ENCODE assay signal across 10 mouse cellular contexts in the genomic region with DNA sequence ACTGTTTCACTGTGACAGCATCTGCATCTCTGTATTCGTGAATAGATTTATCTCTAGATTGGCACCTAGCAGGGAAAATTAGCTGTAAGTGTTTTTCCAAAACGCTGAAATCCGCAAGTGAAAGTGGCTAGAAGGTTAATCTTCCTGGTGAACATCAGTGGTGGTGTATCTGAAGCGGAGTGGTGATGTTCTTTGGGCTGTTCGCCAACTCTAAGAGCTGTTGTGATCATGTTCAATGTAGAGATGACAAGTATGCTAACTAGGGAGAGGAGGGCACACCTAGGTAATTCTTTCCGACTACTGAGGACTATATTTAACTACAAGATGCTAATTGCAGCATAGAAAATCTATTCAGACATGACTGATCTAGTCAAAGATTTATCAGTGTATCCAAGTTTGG. TPM values are rescaled to one million over a fixed set of nuclear protein-coding genes. Genes with fewer than 3 reads are reported as not detected.
DNase-seq lines count a peak whose midpoint lies in the region; ATAC-seq and TF ChIP-seq lines count a peak whose summit lies in the region.
"Had no signal": no experiment of that assay in that cellular context is flagged by ENCODE, and none has a peak within 500 bp of the region (broad histone marks: within the 10 kb centered on the region; RNA-seq: fewer than 3 reads in every experiment).

No protein-coding gene starts in this region.

- no peak for ATAC-seq in heart, embryonic 11.5 days (replicated peaks; ENCODE audit: insufficient number of reproducible peaks, low FRiP score, low TSS enrichment)
- ATAC-seq in embryonic facial prominence, embryonic 15.5 days (ENCODE audit: insufficient number of reproducible peaks, low FRiP score, low TSS enrichment, low read depth): no peak
- no peak for ATAC-seq in inflammation-experienced regulatory T-cells, adult 6 months

- no peaks in the 10 kb centered on the region for H3K9me3 ChIP-seq in heart, embryonic 11.5 days (replicated peaks; ENCODE audit: control insufficient read depth, low read length)
- no peaks in the 10 kb centered on the region for H3K9me3 ChIP-seq in embryonic facial prominence, embryonic 15.5 days (replicated peaks)
- H3K9me3 ChIP-seq: liver, embryonic 13.5 days had no signal

- no peaks in the 10 kb centered on the region for H3K36me3 ChIP-seq in heart, embryonic 11.5 days (ENCODE audit: control insufficient read depth, insufficient read depth, low read length)
- no peaks in the 10 kb centered on the region for H3K36me3 ChIP-seq in embryonic facial prominence, embryonic 15.5 days
- H3K36me3 ChIP-seq in thymus, adult 2 months (ENCODE audit: control insufficient read depth, insufficient read depth, low read length): no peaks in the 10 kb centered on the region
- no peaks in the 10 kb centered on the region for H3K36me3 ChIP-seq in kidney, adult 2 months (ENCODE audit: control insufficient read depth, insufficient read depth, low read length)
- H3K36me3 ChIP-seq: liver, embryonic 13.5 days had no signal

- WGBS in heart, embryonic 11.5 days (ENCODE audit: insufficient replicate concordance): 23% methylated on average over 6 of the region's 6 CpGs
- 37% methylated on average over 6 of the region's 6 CpGs for WGBS in embryonic facial prominence, embryonic 15.5 days
- 62% methylated on average over 6 of the region's 6 CpGs for WGBS in thymus, adult 2 months
- 41% methylated on average over 6 of the region's 6 CpGs for WGBS in kidney, adult 2 months

- H3K4me3 ChIP-seq in heart, embryonic 11.5 days (ENCODE audit: low read depth, low read length): peak overlapping the region; percentile 16
- H3K4me3 ChIP-seq in embryonic facial prominence, embryonic 15.5 days (replicated peaks): no peak overlapping the region
- no peak overlapping the region for H3K4me3 ChIP-seq in thymus, adult 2 months (ENCODE audit: control insufficient read depth, insufficient read depth, low read length)
- H3K4me3 ChIP-seq in kidney, adult 2 months (ENCODE audit: insufficient read depth, low read depth, low read length): no peak overlapping the region
- H3K4me3 ChIP-seq: liver, embryonic 13.5 days had no signal

- no peaks in the 10 kb centered on the region for H3K27me3 ChIP-seq in heart, embryonic 11.5 days (ENCODE audit: control insufficient read depth, insufficient read depth, low read length)
- no peaks in the 10 kb centered on the region for H3K27me3 ChIP-seq in embryonic facial prominence, embryonic 15.5 days
- H3K27me3 ChIP-seq in thymus, adult 2 months (ENCODE audit: control insufficient read depth, insufficient read depth, low read length): no peaks in the 10 kb centered on the region
- no peaks in the 10 kb centered on the region; the same call in 1 of the 2 replicates for H3K27me3 ChIP-seq in kidney, adult 2 months (replicated peaks; ENCODE audit: control insufficient read depth, insufficient read depth, low read length)
- H3K27me3 ChIP-seq: liver, embryonic 13.5 days had no signal

- no peak overlapping the region for H3K9ac ChIP-seq in heart, embryonic 11.5 days (ENCODE audit: low read depth, low read length)
- no peak overlapping the region for H3K9ac ChIP-seq in embryonic facial prominence, embryonic 15.5 days
- H3K9ac ChIP-seq: liver, embryonic 13.5 days had no signal

- DNase-seq in heart, adult 9 months (ENCODE audit: low spot score in 2 of 2): no peak
- DNase-seq in Muller cell, postnatal 12 days (ENCODE audit: inconsistent ontology term): peak; percentile 9
- DNase-seq in layer of hippocampus, postnatal 14 days (ENCODE audit: low spot score in 2 of 2): peak; percentile 9 to 25
- DNase-seq in thymus, adult 2 months: no peak
- DNase-seq in kidney, adult 2 months: no peak
- DNase-seq: liver, embryonic 13.5 days had no signal

- peak overlapping the region; percentile 57 for H3K4me2 ChIP-seq in heart, embryonic 11.5 days
- H3K4me2 ChIP-seq in embryonic facial prominence, embryonic 15.5 days (replicated peaks): peak overlapping the region; percentile 27
- H3K4me2 ChIP-seq: liver, embryonic 13.5 days had no signal

- no peak for TF ChIP-seq POLR2A in thymus, adult 2 months (IDR thresholded peaks at IDR 0.05; ENCODE audit: control insufficient read depth, extremely low read depth, insufficient read depth, low read length, poor library complexity)
- no peak for TF ChIP-seq POLR2A in kidney, adult 2 months (IDR thresholded peaks at IDR 0.05; ENCODE audit: low read depth, low read length)

- no peaks in the 10 kb centered on the region; the same call in 1 of the 2 replicates for H3K4me1 ChIP-seq in heart, embryonic 11.5 days (ENCODE audit: control insufficient read depth, insufficient read depth, low read length)
- H3K4me1 ChIP-seq in embryonic facial prominence, embryonic 15.5 days: peaks cover 8% of the 10 kb centered on the region; the same call in 1 of the 2 replicates
- H3K4me1 ChIP-seq in thymus, adult 2 months (replicated peaks; ENCODE audit: control insufficient read depth, insufficient read depth, low read length): no peaks in the 10 kb centered on the region
- H3K4me1 ChIP-seq in kidney, adult 2 months (ENCODE audit: control insufficient read depth, insufficient read depth, low read length): no peaks in the 10 kb centered on the region
- H3K4me1 ChIP-seq: liver, embryonic 13.5 days had no signal

- H3K27ac ChIP-seq in heart, embryonic 11.5 days (ENCODE audit: low read depth, low read length): no peak overlapping the region
- no peak overlapping the region for H3K27ac ChIP-seq in embryonic facial prominence, embryonic 15.5 days (replicated peaks)
- no peak overlapping the region for H3K27ac ChIP-seq in thymus, adult 2 months (ENCODE audit: control insufficient read depth, insufficient read depth, low read length)
- H3K27ac ChIP-seq in kidney, adult 2 months (ENCODE audit: insufficient read depth, low read depth, low read length): no peak overlapping the region
- H3K27ac ChIP-seq: liver, embryonic 13.5 days had no signal

- TF ChIP-seq CTCF in thymus, adult 2 months (IDR thresholded peaks at IDR 0.05; ENCODE audit: borderline replicate concordance, control insufficient read depth, extremely low read depth, insufficient read depth, low read length, poor library complexity): no peak
- TF ChIP-seq CTCF in kidney, adult 2 months (conservative IDR thresholded peaks at IDR 0.05; ENCODE audit: insufficient read depth, insufficient read length, low read depth, low read length): no peak

RNA-seq across cellular contexts. Expression of a gene that starts 1.7 kb away (rescaled TPM):
- polyA plus RNA-seq in heart, embryonic 11.5 days (2014; fragmentation: Nextera tagmentation; extraction: Ambion mirVana): 0.19 and 0.38 TPM in 2 replicates
- polyA plus RNA-seq in embryonic facial prominence, embryonic 15.5 days (2015; fragmentation: Nextera tagmentation; extraction: Ambion mirVana): 1.7 and 2.1 TPM in 2 replicates
- 10 to 100 TPM; 50.8 to 62.0 TPM for total RNA-seq in layer of hippocampus, postnatal 14 days (2021)
- polyA plus RNA-seq in thymus, adult 2 months (2012; rRNA removed): 0.11 and 0.18 TPM in 2 replicates
- under 1 TPM in 1 of 3 experiments, not detected in 2; 0.16 TPM for polyA plus RNA-seq in inflammation-experienced regulatory T-cells, adult 6 months (2017; shearing (Covaris generic))
- 0.10 and 0.23 TPM in 2 replicates for polyA plus RNA-seq in kidney, adult 2 months (2012; rRNA removed)
- total RNA-seq: neutrophil, adult 5-6 weeks had no signal

Comparison
In these comparisons a context has a peak if more than half of its experiments do, and no peak if none do; other contexts are left out.
1. DNase-seq: peak in Muller cell, postnatal 12 days (single experiment) and layer of hippocampus, postnatal 14 days (2 of 2); none in heart, adult 9 months (0 of 2), thymus, adult 2 months (single experiment) and kidney, adult 2 months (single experiment).